Mouse (Mus musculus) E14TG2a.4 (cell line): Measurements from ENCODE around the gene Uri1.

Experiments
- H3K27me3 ChIP-seq: 2 replicates; pipeline ENCODE4 v1.6.1; 2014; ENCODE audit warnings: low read length, control low read depth; ENCODE audit not compliant: insufficient read depth
- H3K36me3 ChIP-seq: 2 replicates; pipeline ENCODE4 v1.6.1; 2014; ENCODE audit warnings: low read length, control low read depth; ENCODE audit not compliant: insufficient read depth
- H3K4me1 ChIP-seq: replicated peaks from 2 replicates; pipeline ENCODE4 v1.6.1; 2014; ENCODE audit warnings: low read depth, low read length, control low read depth
- H3K4me3 ChIP-seq: replicated peaks from 2 replicates; pipeline ENCODE4 v1.5.1; 2014; ENCODE audit warnings: mild to moderate bottlenecking, low read length
- H3K9me3 ChIP-seq: 2 replicates; pipeline ENCODE4 v1.6.1; 2014; ENCODE audit warnings: low read length, control low read depth
- CTCF ChIP-seq: conservative IDR thresholded peaks from 2 replicates; pipeline ENCODE4 v1.5.1; 2014; ENCODE audit warnings: low read length
- NANOG ChIP-seq: IDR thresholded peaks from 2 replicates; pipeline ENCODE4 v1.6.1; 2014; ENCODE audit warnings: borderline replicate concordance, low read length, mixed read lengths
- POU5F1 ChIP-seq: IDR thresholded peaks from 2 replicates; pipeline ENCODE4 v1.6.1; 2014; ENCODE audit warnings: low read length, borderline replicate concordance

Gene Uri1

GRCm38 (mm10) chr7:38002451-38002850 lies 20.9 kb downstream of the Uri1 start:
- Histone ChIP-seq H3K4me1 (peaks cover 84% of the 10 kb centered on the region), H3K9me3 (no peaks in the 10 kb centered on the region), H3K27me3 (no peaks in the 10 kb centered on the region), H3K4me3 (no peak overlapping the region), H3K36me3 (peaks cover 29% of the 10 kb centered on the region)
- TF ChIP-seq NANOG: no peak
- no peak for TF ChIP-seq CTCF
- TF ChIP-seq POU5F1: no peak

- H3K4me3 ChIP-seq: no peak overlapping the region
- TF ChIP-seq NANOG: no peak
- peak; percentile 48; the same call in 1 of the 2 replicates for TF ChIP-seq CTCF
- H3K9me3 ChIP-seq: no peaks in the 10 kb centered on the region
- peaks cover 81% of the 10 kb centered on the region for H3K4me1 ChIP-seq
- no peaks in the 10 kb centered on the region for H3K27me3 ChIP-seq
- H3K36me3 ChIP-seq: peaks cover 38% of the 10 kb centered on the region
Measured at GRCm38 (mm10) chr7:37999691-38000090, 23.7 kb downstream of the Uri1 start.

DNA sequence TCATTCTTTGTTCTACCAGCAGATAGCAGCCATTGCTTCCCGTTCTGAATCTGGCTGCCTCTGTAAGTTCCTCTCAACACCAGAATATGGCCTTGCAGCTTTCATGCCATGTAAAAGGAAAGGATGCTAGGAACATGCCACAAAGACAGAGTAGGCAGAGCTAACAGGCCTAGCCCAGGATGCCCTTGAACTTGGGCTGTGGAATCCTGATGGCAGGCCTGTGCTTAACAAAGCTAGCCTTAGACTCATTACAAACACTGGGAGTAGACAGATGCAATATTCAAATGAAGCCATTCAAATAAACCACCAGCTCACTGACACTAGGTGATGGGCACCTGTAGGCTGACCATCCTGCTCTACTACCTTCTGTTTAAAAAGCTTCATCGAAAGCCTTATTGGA lies 30.5 kb downstream of the Uri1 start:
- H3K9me3 ChIP-seq: no peaks in the 10 kb centered on the region
- TF ChIP-seq NANOG (peak; percentile 8; the same call in 1 of the 2 replicates), POU5F1 (no peak), CTCF (no peak)
- H3K4me1 ChIP-seq: peaks cover 60% of the 10 kb centered on the region
- no peaks in the 10 kb centered on the region for H3K27me3 ChIP-seq
- peaks cover 24% of the 10 kb centered on the region for H3K36me3 ChIP-seq
- no peak overlapping the region for H3K4me3 ChIP-seq

DNA sequence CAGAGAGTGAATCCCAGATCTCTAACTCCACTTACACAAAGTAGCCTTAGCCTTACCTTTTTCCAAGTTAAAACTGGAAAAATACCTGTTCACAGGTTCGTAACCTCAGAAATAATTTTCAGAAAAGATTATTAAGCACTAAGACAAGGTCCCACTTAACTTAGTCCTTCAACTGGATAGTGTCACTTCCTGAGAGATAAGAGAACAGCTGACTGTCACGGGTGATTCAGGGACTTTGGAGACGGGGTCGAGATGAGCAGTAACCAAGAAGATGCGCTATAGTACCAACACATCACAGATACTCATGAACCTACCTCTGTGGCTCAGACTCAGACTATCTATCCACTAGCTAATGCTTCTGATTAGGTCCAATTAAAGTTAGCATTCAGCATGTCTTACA lies 38.5 kb downstream of the Uri1 start:
- H3K36me3 ChIP-seq: peaks cover 64% of the 10 kb centered on the region
- no peak overlapping the region for H3K4me3 ChIP-seq
- peaks cover 54% of the 10 kb centered on the region for H3K4me1 ChIP-seq
- no peaks in the 10 kb centered on the region for H3K27me3 ChIP-seq
- H3K9me3 ChIP-seq: no peaks in the 10 kb centered on the region
- TF ChIP-seq POU5F1 (no peak), CTCF (no peak), NANOG (no peak)

DNA sequence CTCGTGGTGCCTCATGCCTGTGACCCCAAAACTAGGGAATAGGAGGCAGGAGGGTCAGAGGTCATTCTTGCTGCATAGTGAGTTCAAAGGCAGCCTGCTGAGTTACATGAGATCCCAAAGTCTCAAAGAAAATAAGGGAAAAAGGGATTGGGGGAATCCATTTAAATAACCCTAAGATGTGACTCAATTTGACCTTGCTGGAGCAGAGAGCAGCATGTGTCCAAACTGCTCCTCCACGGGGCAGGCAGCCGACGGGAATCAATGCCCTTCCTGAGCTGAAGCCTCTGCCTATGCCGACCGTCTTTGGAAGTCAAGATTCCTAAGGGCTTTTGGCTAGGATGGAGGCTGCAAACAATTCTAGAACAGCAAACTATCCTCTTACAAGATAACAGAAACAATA lies 39.9 kb downstream of the Uri1 start:
- Histone ChIP-seq H3K9me3 (no peaks in the 10 kb centered on the region), H3K4me3 (no peak overlapping the region; the same call in 1 of the 2 replicates), H3K27me3 (no peaks in the 10 kb centered on the region), H3K36me3 (peaks cover 77% of the 10 kb centered on the region), H3K4me1 (peaks cover 50% of the 10 kb centered on the region)
- no peak for TF ChIP-seq CTCF
- TF ChIP-seq NANOG: no peak
- no peak for TF ChIP-seq POU5F1

GRCm38 (mm10) chr7:37979729-37980128 lies 43.6 kb downstream of the Uri1 start:
- Histone ChIP-seq H3K9me3 (no peaks in the 10 kb centered on the region), H3K27me3 (no peaks in the 10 kb centered on the region), H3K36me3 (peaks cover 90% of the 10 kb centered on the region), H3K4me3 (no peak overlapping the region), H3K4me1 (peaks cover 30% of the 10 kb centered on the region)
- no peak for TF ChIP-seq NANOG
- no peak for TF ChIP-seq CTCF
- TF ChIP-seq POU5F1: no peak

DNA sequence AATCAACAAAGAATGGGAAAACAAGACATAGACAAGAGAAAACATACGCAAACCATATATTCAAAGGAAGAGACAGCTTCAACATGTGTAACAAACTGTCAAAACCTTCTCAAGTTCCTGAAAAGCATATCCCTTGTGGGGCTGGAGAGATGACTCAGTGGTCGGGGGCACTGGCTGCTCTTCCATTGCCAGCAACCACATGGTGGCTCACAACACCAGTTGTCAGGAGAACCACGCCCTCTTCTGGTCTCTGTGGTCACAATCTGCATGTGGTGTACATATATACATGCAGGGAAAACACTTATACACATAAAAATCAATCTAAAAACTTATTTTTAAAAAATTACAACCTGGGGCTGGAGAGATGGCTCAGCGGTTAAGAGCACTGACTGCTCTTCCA lies 44.9 kb downstream of the Uri1 start:
- Histone ChIP-seq H3K4me1 (peaks cover 28% of the 10 kb centered on the region), H3K36me3 (peaks cover 89% of the 10 kb centered on the region), H3K4me3 (no peak overlapping the region), H3K9me3 (no peaks in the 10 kb centered on the region), H3K27me3 (no peaks in the 10 kb centered on the region)
- TF ChIP-seq POU5F1 (no peak), CTCF (no peak), NANOG (no peak)

- TF ChIP-seq NANOG: no peak
- no peak for TF ChIP-seq POU5F1
- TF ChIP-seq CTCF: no peak
- H3K4me1 ChIP-seq: peaks cover 29% of the 10 kb centered on the region
Measured at GRCm38 (mm10) chr7:37977676-37978075, 45.7 kb downstream of the Uri1 start.

DNA sequence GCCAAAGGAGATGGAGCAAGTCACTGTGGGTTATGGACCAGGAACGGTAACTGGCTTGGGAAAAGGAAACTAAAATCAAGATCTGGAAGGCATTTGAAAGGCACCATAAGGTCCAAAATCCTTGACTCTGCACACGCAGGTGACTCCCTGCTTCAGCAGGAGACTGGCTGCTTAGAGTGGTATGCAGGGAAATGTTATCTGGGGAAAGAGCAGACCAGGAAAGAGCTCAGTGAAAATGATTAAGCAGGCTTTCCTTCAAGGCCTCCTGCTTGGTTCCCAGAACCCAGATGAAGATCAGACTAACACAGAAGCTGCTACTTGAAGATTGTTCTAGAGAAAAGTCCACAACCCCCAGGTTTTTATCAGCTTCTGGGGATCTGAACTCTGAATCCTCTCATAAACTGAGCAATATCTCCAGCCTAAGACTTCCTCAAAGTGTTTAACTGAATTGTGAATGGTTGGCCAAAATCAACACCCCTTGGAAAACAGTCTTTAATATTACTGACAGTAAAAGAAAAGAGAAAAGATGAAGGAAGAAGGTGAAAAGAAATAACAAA lies 50.3 kb downstream of the Uri1 start:
- Histone ChIP-seq H3K9me3 (no peaks in the 10 kb centered on the region), H3K27me3 (no peaks in the 10 kb centered on the region), H3K4me3 (no peak overlapping the region), H3K36me3 (peaks cover 82% of the 10 kb centered on the region), H3K4me1 (peaks cover 50% of the 10 kb centered on the region)
- TF ChIP-seq NANOG (no peak), POU5F1 (no peak), CTCF (no peak)

More at GRCm38 (mm10) chr7:37977676-37978075, 45.7 kb downstream of the Uri1 start:
- Histone ChIP-seq H3K9me3 (no peaks in the 10 kb centered on the region), H3K36me3 (peaks cover 88% of the 10 kb centered on the region), H3K27me3 (no peaks in the 10 kb centered on the region), H3K4me3 (no peak overlapping the region)
